Mouse (Mus musculus): ENCODE results near the gene Arhgap27. TPM values are rescaled to one million over a fixed set of nuclear protein-coding genes. Genes with fewer than 3 reads are reported as not detected.

Arhgap27 gene
- total and polyA plus RNA-seq, 3 experiments, result 6.3 to 15.0 TPM; not detected in 1

DNA sequence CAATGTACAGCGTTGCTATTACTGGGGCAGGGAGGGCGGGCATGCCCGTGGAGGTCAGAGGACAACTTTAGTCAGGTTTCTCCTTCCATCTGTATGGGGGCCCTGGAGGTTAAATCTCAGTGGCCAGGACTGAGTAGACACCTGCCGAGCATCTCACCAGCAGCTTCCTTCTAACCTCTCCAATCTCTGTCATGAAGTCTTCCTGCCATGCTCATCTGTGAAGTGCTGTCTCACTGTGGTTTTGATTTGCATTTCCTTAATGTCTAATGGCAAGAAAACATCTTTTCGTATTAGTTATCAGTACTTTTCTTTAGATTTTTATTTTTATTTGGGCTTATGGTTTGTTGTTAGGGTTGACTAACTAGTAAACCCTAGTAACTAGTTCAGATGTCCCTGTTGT is 17.0 kb upstream of the Arhgap27 start:
- Histone ChIP-seq H3K4me3 (ENCODE audit: control insufficient read depth in 1 of 2, insufficient read depth in 1 of 2, low read depth in 2 of 2, low read length in 2 of 2) (no peak overlapping the region), H3K79me2 (ENCODE audit: control insufficient read depth, insufficient read depth, low read length, poor library complexity) (no peaks in the 10 kb centered on the region), H3K27me3 (ENCODE audit: control insufficient read depth in 1 of 2, insufficient read depth in 2 of 2, low read length in 2 of 2) (no peaks in the 10 kb centered on the region), H3K27ac (ENCODE audit: control insufficient read depth, low read depth, low read length) (no peak overlapping the region), H3K36me3 (ENCODE audit: control insufficient read depth in 1 of 2, insufficient read depth in 2 of 2, low read length in 2 of 2) (peaks cover 4 to 21% of the 10 kb centered on the region in 2 experiments), H3K9me3 (replicated peaks; ENCODE audit: insufficient read depth, low read length) (no peaks in the 10 kb centered on the region), H3K9ac (ENCODE audit: control insufficient read depth, low read depth, low read length, poor library complexity, severe bottlenecking) (no peak overlapping the region), H3K4me1 (ENCODE audit: control insufficient read depth in 1 of 2, insufficient read depth in 2 of 2, low read length in 2 of 2) (peaks cover 10 to 20% of the 10 kb centered on the region in 2 experiments)
- no peak for DNase-seq (ENCODE audit: low read depth, low spot score)
- TF ChIP-seq ZNF384 (IDR thresholded peaks at IDR 0.05; ENCODE audit: low read depth, low read length), result no peak
- no peak for TF ChIP-seq MYB (IDR thresholded peaks at IDR 0.05; ENCODE audit: low read depth, low read length)
- no peak for TF ChIP-seq TAL1 (IDR thresholded peaks at IDR 0.05; ENCODE audit: low read length)
- TF ChIP-seq RCOR1 (IDR thresholded peaks at IDR 0.05; ENCODE audit: low read depth, low read length), result no peak
- no peak for TF ChIP-seq CHD2 (IDR thresholded peaks at IDR 0.05; ENCODE audit: low read length)
- no peak for TF ChIP-seq GATA1 (IDR thresholded peaks at IDR 0.05; ENCODE audit: low read depth, low read length)
- TF ChIP-seq ZMIZ1 (IDR thresholded peaks at IDR 0.05; ENCODE audit: low read depth, low read length), result no peak
- TF ChIP-seq HCFC1 (IDR thresholded peaks at IDR 0.05; ENCODE audit: low read depth, low read length), result no peak
- TF ChIP-seq MAZ (IDR thresholded peaks at IDR 0.05; ENCODE audit: low read depth, low read length), result no peak
- no peak for TF ChIP-seq USF2 (IDR thresholded peaks at IDR 0.05; ENCODE audit: borderline replicate concordance in 1 of 2, insufficient read depth in 1 of 2, low read depth in 1 of 2, low read length in 2 of 2)
- TF ChIP-seq EP300 (IDR thresholded peaks at IDR 0.05; ENCODE audit: low read depth in 1 of 2, low read length in 2 of 2), result no peak
- TF ChIP-seq MXI1 (IDR thresholded peaks at IDR 0.05; ENCODE audit: low read depth, low read length), result no peak
- no peak for TF ChIP-seq ZKSCAN1 (IDR thresholded peaks at IDR 0.05; ENCODE audit: low read depth, low read length)

DNA sequence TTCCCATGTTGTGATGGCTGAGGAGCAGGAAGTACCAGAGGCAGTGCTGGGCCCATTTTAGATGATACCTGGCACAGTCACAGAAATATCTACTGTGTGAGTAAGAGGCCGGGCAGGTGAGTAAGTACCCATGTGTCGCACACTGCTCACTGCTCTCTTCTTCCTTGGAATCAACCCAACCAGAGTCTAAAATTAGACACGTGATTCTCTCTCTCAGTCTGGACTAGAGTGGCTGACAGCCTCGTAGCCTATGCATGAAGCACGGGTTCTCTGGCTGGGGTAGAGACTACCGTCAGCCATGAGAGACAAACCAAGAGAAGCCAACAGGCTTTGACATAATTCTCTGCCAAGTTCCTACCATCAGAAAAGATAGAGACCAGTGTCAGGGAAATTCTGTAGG is 14.8 kb upstream of the Arhgap27 start:
- Histone ChIP-seq H3K27ac (ENCODE audit: control insufficient read depth, low read depth, low read length) (no peak overlapping the region), H3K79me2 (ENCODE audit: control insufficient read depth, insufficient read depth, low read length, poor library complexity) (no peaks in the 10 kb centered on the region), H3K36me3 (ENCODE audit: control insufficient read depth in 1 of 2, insufficient read depth in 2 of 2, low read length in 2 of 2) (peaks cover 4 to 21% of the 10 kb centered on the region in 2 experiments), H3K9ac (ENCODE audit: control insufficient read depth, low read depth, low read length, poor library complexity, severe bottlenecking) (no peak overlapping the region), H3K4me1 (ENCODE audit: control insufficient read depth in 1 of 2, insufficient read depth in 2 of 2, low read length in 2 of 2) (peaks cover 10 to 19% of the 10 kb centered on the region in 2 experiments), H3K27me3 (ENCODE audit: control insufficient read depth in 1 of 2, insufficient read depth in 2 of 2, low read length in 2 of 2) (no peaks in the 10 kb centered on the region), H3K9me3 (replicated peaks; ENCODE audit: insufficient read depth, low read length) (no peaks in the 10 kb centered on the region), H3K4me3 (ENCODE audit: control insufficient read depth in 1 of 2, insufficient read depth in 1 of 2, low read depth in 2 of 2, low read length in 2 of 2) (no peak overlapping the region)
- DNase-seq (ENCODE audit: low read depth, low spot score), result no peak
- no peak for TF ChIP-seq ZMIZ1 (IDR thresholded peaks at IDR 0.05; ENCODE audit: low read depth, low read length)
- TF ChIP-seq ELF1 (IDR thresholded peaks at IDR 0.05; ENCODE audit: low read depth, low read length), result no peak
- no peak for TF ChIP-seq RAD21 (IDR thresholded peaks at IDR 0.05; ENCODE audit: low read depth, low read length)
- no peak for TF ChIP-seq NELFE (IDR thresholded peaks at IDR 0.05; ENCODE audit: low read depth, low read length)
- TF ChIP-seq GATA1 (IDR thresholded peaks at IDR 0.05; ENCODE audit: low read depth, low read length), result no peak
- TF ChIP-seq POLR2A (IDR thresholded peaks at IDR 0.05; ENCODE audit: control insufficient read depth in 1 of 2, insufficient read depth in 1 of 2, low read depth in 1 of 2, low read length in 2 of 2, poor library complexity in 1 of 2), result no peak
- TF ChIP-seq E2F4 (IDR thresholded peaks at IDR 0.05; ENCODE audit: borderline replicate concordance, low read depth, low read length), result no peak
- no peak for TF ChIP-seq TCF12 (IDR thresholded peaks at IDR 0.05; ENCODE audit: low read depth, low read length)
- no peak for TF ChIP-seq MAFK (IDR thresholded peaks at IDR 0.05; ENCODE audit: borderline replicate concordance, low read depth, low read length)
- TF ChIP-seq MAX (IDR thresholded peaks at IDR 0.05; ENCODE audit: low read length), result no peak
- TF ChIP-seq TBP (IDR thresholded peaks at IDR 0.05; ENCODE audit: low read depth, low read length), result no peak
- TF ChIP-seq POLR2AphosphoS5 (IDR thresholded peaks at IDR 0.05; ENCODE audit: borderline replicate concordance, low read depth, low read length), result no peak
- no peak for TF ChIP-seq BHLHE40 (IDR thresholded peaks at IDR 0.05; ENCODE audit: borderline replicate concordance, low read depth, low read length)
- no peak for TF ChIP-seq CHD1 (IDR thresholded peaks at IDR 0.05; ENCODE audit: low read depth, low read length)
- TF ChIP-seq RCOR1 (IDR thresholded peaks at IDR 0.05; ENCODE audit: low read depth, low read length), result no peak
- TF ChIP-seq ZKSCAN1 (IDR thresholded peaks at IDR 0.05; ENCODE audit: low read depth, low read length), result no peak
- no peak for TF ChIP-seq MEF2A (IDR thresholded peaks at IDR 0.05; ENCODE audit: extremely low read depth, insufficient replicate concordance, low read depth, low read length, poor library complexity, severe bottlenecking)

Data from MEL (cell line).